Mouse (Mus musculus) liver, embryonic 14.5 days (tissue): ENCODE data around the gene Atoh7. TPM values are rescaled to one million over a fixed set of nuclear protein-coding genes. Genes with fewer than 3 reads are reported as not detected.
"Not testable (repeated sequence)": the region's sequence is repeated elsewhere in the genome, so short reads cannot be mapped to it uniquely, and the experiment has no call there.

Experiments used
- ATAC-seq: fragments of 200-750 bp; cut with Nextera tagmentation; 2 replicates; pipeline ENCODE4 v1.8.0; 2017; ENCODE audit warnings: moderate number of reproducible peaks, mild to moderate bottlenecking, moderate library complexity; ENCODE audit not compliant: insufficient read depth
- DNase-seq, 3 experiments: peaks; one replicate each; pipeline ENCODE4 v3.0.0-alpha.2; 2012 to 2013; ENCODE audit warnings: low read depth in 3 of 3, low spot score in 3 of 3
- H3K27ac ChIP-seq: fragments of 300-500 bp; sonication (generic); 2 replicates; pipeline ENCODE4 v1.5.1; 2014; ENCODE audit warnings: moderate library complexity, mild to moderate bottlenecking, control low read depth, inconsistent platforms
- H3K27me3 ChIP-seq: fragments of 300-500 bp; sonication (generic); 2 replicates; pipeline ENCODE4 v1.6.1; 2014; ENCODE audit warnings: mild to moderate bottlenecking, low read length, moderate library complexity; ENCODE audit not compliant: control insufficient read depth, insufficient read depth
- H3K36me3 ChIP-seq: fragments of 300-500 bp; sonication (generic); replicated peaks from 2 replicates; pipeline ENCODE4 v1.6.1; 2014; ENCODE audit warnings: low read depth; ENCODE audit not compliant: control insufficient read depth, insufficient read depth
- H3K4me1 ChIP-seq, 2 experiments: fragments of 200-500 bp in 1 of 2; fragments of 300-500 bp in 1 of 2; sonication (generic) in 1 of 2; replicated peaks; 2 replicates each; pipeline ENCODE4 v1.6.1; 2012 to 2014; ENCODE audit warnings: antibody characterized with exemption in 1 of 2, inconsistent platforms in 1 of 2, low read length in 1 of 2; ENCODE audit not compliant: control insufficient read depth in 2 of 2, insufficient read depth in 2 of 2
- H3K4me2 ChIP-seq: fragments of 300-500 bp; sonication (generic); 2 replicates; pipeline ENCODE4 v1.6.1; 2014; ENCODE audit warnings: low read depth, mild to moderate bottlenecking, control low read depth, moderate library complexity
- H3K4me3 ChIP-seq, 2 experiments: fragments of 200-500 bp in 1 of 2; fragments of 300-500 bp in 1 of 2; sonication (generic) in 1 of 2; 2 replicates each; pipeline ENCODE4 v1.5.1; 2012 to 2014; ENCODE audit warnings: low read depth in 2 of 2, low read length in 2 of 2, mild to moderate bottlenecking in 2 of 2, control low read depth in 1 of 2, inconsistent platforms in 1 of 2, moderate library complexity in 1 of 2; ENCODE audit not compliant: insufficient read depth in 1 of 2
- H3K9ac ChIP-seq: fragments of 300-500 bp; sonication (generic); replicated peaks from 2 replicates; pipeline ENCODE4 v1.6.1; 2014; ENCODE audit warnings: mild to moderate bottlenecking, control low read depth, moderate library complexity
- H3K9me3 ChIP-seq: fragments of 300-500 bp; sonication (generic); 2 replicates; pipeline ENCODE4 v1.6.1; 2016; ENCODE audit warnings: low read length, mixed read lengths; ENCODE audit not compliant: control insufficient read depth
- CTCF ChIP-seq: IDR thresholded peaks from 2 replicates; pipeline ENCODE4 v1.5.1; 2016; ENCODE audit warnings: antibody characterized with exemption, low read depth, control low read depth
- EP300 ChIP-seq: IDR thresholded peaks from 2 replicates; pipeline ENCODE4 v1.6.1; 2016; ENCODE audit warnings: antibody characterized with exemption, low read depth
- WGBS: fragments of 180-500 bp; shearing (Covaris S2); extraction: QIAGEN DNeasy Blood & Tissue Kit; methylation state at CpG from one replicate; pipeline ENCODE4 v1.1.7; 2014; ENCODE audit not compliant: insufficient replicate concordance; 5-methylcytosine and 5-hydroxymethylcytosine counted together
- polyA plus RNA-seq, 2 experiments: library from polyadenylated mRNA; depleted of rRNA in 1 of 2; stranded (reverse) in 1 of 2; unstranded in 1 of 2; fragments of >200 nt; fragmentation: Nextera tagmentation in 1 of 2; extraction: Ambion mirVana in 1 of 2; gene quantifications; 2 replicates each; pipeline versions ENCODE4 v1.2.1 to v1.2.3; 2012 to 2014

The Atoh7 gene
- polyA plus RNA-seq (2012; rRNA removed) (0.02 TPM in 1 of 2 replicates, not detected in the other), polyA plus RNA-seq (2014; fragmentation: Nextera tagmentation; extraction: Ambion mirVana) (not detected in 2 replicates)

GRCm38 (mm10) chr10:63099521-63099920 lies at the start of gene Atoh7:
TSS of gene Atoh7 (plus strand) at chr10:63099651.
- H3K4me1 ChIP-seq = no peaks in the 10 kb centered on the region
- H3K36me3 ChIP-seq = no peaks in the 10 kb centered on the region
- TF ChIP-seq CTCF = no peak
- TF ChIP-seq EP300 = no peak
- H3K9me3 ChIP-seq = no peaks in the 10 kb centered on the region
- peak within 1 kb of the TSS; percentile 67 for H3K4me2 ChIP-seq
- DNase-seq (no peak), ATAC-seq (no peak)
- no peak within 1 kb of the TSS for H3K9ac ChIP-seq
- H3K27me3 ChIP-seq = peaks cover 33% of the 10 kb centered on the region
- 15% methylated on average over 16 of the region's 16 CpGs for WGBS
- peak within 1 kb of the TSS; percentile 27 to 49 for H3K4me3 ChIP-seq
- no peak within 1 kb of the TSS for H3K27ac ChIP-seq

- WGBS = 30% methylated on average over 7 of the region's 7 CpGs
- Histone ChIP-seq H3K27ac (no peak overlapping the region), H3K4me1 (no peaks in the 10 kb centered on the region), H3K4me3 (no peak overlapping the region), H3K4me2 (no peak overlapping the region), H3K27me3 (no peaks in the 10 kb centered on the region), H3K9me3 (no peaks in the 10 kb centered on the region), H3K9ac (no peak overlapping the region), H3K36me3 (no peaks in the 10 kb centered on the region)
- DNase-seq = no peak
- TF ChIP-seq CTCF (no peak), EP300 (no peak)
- ATAC-seq = no peak
Observed at GRCm38 (mm10) chr10:63051267-63051666, 48.2 kb upstream of the Atoh7 start.

GRCm38 (mm10) chr10:63052011-63052410 lies 47.4 kb upstream of the Atoh7 start:
- H3K27ac ChIP-seq = no peak overlapping the region
- H3K27me3 ChIP-seq = no peaks in the 10 kb centered on the region
- DNase-seq = no peak
- H3K4me2 ChIP-seq = no peak overlapping the region
- TF ChIP-seq CTCF (no peak), EP300 (no peak)
- H3K9ac ChIP-seq = no peak overlapping the region
- no peaks in the 10 kb centered on the region for H3K36me3 ChIP-seq
- H3K9me3 ChIP-seq = no peaks in the 10 kb centered on the region
- H3K4me1 ChIP-seq = no peaks in the 10 kb centered on the region
- H3K4me3 ChIP-seq = no peak overlapping the region
- ATAC-seq = no peak
- 55% methylated on average over 6 of the region's 6 CpGs for WGBS

GRCm38 (mm10) chr10:63053007-63053406 lies 46.4 kb upstream of the Atoh7 start:
- 44% methylated on average over 6 of the region's 6 CpGs for WGBS
- H3K27ac ChIP-seq = no peak overlapping the region

GRCm38 (mm10) chr10:63054071-63054470 lies 45.4 kb upstream of the Atoh7 start:
- H3K27me3 ChIP-seq, H3K36me3 ChIP-seq, ATAC-seq, H3K4me1 ChIP-seq, H3K9ac ChIP-seq, H3K27ac ChIP-seq, H3K9me3 ChIP-seq, H3K4me2 ChIP-seq, H3K4me3 ChIP-seq, DNase-seq: not testable (repeated sequence)
- 62% methylated on average over 6 of the region's 6 CpGs for WGBS

More at GRCm38 (mm10) chr10:63053007-63053406, 46.4 kb upstream of the Atoh7 start:
- DNase-seq (no peak), ATAC-seq (no peak)
- TF ChIP-seq EP300 (no peak), CTCF (no peak)
- Histone ChIP-seq H3K4me2 (no peak overlapping the region), H3K27me3 (no peaks in the 10 kb centered on the region), H3K4me1 (no peaks in the 10 kb centered on the region), H3K36me3 (no peaks in the 10 kb centered on the region), H3K9me3 (no peaks in the 10 kb centered on the region), H3K4me3 (no peak overlapping the region), H3K9ac (no peak overlapping the region)
